Mouse (Mus musculus): ENCODE data around the gene Lbx1.

Lbx1 gene

GRCm38 (mm10) chr19:45235766-45236362 is at the start of gene Lbx1:
Lbx1 (minus strand) TSS chr19:45235812.
- DNase-seq (ENCODE audit: low spot score) = no peak

GRCm38 (mm10) chr19:45283302-45283701 is 47.7 kb upstream of the Lbx1 start:
- peak; percentile 55 for DNase-seq (ENCODE audit: low spot score)

DNA sequence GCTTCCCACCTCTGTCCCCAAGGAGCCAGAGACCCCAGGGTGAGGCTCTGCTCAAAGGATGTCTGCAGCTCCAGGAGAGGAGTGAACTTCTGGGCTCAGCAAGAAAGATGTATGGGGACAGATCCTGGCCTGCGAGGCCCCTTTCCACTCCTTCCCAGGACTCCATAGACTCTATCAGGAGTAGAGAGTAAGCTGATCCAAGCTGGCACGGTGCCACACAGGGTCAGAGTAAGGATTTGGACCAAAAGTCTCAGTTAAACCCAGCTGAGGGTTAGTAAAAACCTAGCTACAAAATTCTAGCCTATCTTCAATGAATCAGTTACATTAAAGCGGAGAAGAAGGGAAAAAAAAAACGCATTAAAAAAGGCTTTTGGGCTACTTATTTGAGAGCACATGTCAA is 40.6 kb upstream of the Lbx1 start:
- DNase-seq (ENCODE audit: low spot score) = no peak

GRCm38 (mm10) chr19:45271986-45272385 is 36.4 kb upstream of the Lbx1 start:
- DNase-seq (ENCODE audit: low spot score) = no peak

DNA sequence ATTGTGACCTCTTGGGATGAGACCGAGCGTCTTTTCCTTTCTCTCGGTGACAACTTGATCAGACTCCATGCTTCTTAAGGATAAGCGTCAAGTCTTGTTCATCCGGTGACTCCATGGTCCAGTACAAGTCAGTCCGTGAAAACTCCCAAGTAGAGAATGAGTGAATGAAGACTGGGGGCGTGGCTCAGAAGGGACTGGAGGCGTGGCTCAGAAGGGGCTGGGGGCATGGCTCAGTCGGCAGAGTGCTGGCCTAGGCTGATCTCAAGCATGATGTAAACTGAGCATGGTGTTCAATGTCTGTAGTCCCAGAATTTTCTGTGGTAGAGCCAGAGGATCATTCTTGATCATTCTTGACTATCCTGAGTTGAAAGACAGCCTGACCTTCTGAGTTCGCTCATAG is 27.4 kb upstream of the Lbx1 start:
- no peak for DNase-seq (ENCODE audit: low spot score)

GRCm38 (mm10) chr19:45257414-45258326 is 22.1 kb upstream of the Lbx1 start:
- no peak for DNase-seq (ENCODE audit: low spot score)

GRCm38 (mm10) chr19:45254806-45255205 is 19.2 kb upstream of the Lbx1 start:
- DNase-seq (ENCODE audit: low spot score) = no peak

DNA sequence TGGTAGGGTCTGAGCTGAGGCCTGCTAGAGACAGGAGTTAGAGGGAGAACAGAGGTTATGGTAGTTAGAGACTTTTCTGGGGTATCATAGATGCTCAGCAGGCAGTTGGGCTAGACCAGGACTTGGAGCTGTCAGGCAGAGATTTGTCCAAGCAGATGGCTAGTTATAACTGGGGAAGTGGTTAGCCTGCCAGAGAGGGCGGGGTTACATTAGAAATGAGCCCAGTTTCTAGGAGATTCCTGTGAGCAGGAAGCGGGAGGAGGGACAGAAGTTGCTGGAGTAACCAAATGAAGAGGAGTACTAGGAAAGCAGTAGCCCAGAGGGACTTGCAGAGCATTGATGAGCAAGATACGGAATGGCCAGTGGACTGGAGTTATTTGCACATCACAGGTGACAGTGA is 16.8 kb upstream of the Lbx1 start:
- DNase-seq (ENCODE audit: low spot score) = no peak

DNA sequence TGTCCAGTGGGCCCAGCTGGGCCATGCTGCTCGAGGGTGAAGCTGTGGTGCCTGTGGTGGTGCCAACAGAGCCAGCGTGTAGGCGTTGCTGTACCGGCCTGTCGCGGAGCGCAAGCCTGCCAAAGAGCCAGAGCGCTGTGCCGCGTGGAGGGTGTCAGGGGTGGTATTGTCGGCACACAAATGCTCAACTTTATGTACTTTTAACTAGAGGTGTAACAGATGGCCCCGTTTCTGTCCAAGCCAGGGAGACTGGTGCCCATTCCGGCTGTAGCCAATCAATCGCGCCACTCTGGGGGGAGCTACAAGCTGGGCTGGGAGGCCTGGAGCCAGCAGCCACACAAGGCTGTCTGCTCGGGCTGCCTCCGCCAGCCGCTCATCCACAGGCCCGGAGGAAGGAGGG is 13.1 kb upstream of the Lbx1 start:
- no peak for DNase-seq (ENCODE audit: low spot score)

- no peak for DNase-seq (ENCODE audit: low spot score)
These were observed 8.5 kb upstream of the Lbx1 start for GRCm38 (mm10) chr19:45243918-45244700.

DNA sequence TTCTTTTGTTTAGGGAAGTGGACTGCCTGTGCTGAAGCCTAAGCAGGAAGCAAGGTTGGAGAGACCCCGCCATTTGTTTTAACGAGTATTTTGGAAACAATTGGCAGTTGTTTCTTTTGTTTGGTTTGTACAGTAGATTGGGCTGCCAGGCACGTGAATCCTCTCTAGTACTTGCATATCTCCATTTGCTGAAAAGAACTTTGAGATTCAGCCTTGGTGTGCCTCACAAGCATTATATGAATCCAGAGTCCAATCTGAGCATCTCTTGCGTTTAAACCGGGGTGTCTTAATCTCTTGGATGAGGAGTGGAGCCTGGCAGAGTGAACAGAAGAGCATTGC is 7.6 kb upstream of the Lbx1 start:
- no peak for DNase-seq (ENCODE audit: low spot score)

- no peak for DNase-seq (ENCODE audit: low spot score)
These were observed 7.0 kb upstream of the Lbx1 start for GRCm38 (mm10) chr19:45242348-45243263.

DNA sequence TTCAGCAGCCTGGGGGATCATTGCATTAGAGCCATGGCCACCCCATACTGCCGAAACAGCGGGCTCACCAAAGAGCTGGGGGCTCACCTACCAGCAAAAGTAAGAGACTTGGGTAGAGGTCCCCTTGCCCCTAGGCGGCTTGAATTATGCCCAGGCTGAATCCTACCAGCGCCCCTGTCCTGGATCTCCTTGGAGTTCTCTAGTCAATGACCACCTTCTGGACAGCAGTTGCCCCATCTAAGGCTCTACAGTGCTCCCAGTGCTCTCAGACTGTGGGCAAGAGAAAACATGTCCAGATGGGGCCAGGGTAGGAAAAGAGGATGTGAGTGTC is 6.4 kb upstream of the Lbx1 start:
- no peak for DNase-seq (ENCODE audit: low spot score)

GRCm38 (mm10) chr19:45240026-45240425 is 4.4 kb upstream of the Lbx1 start:
- DNase-seq (ENCODE audit: low spot score) = no peak

DNA sequence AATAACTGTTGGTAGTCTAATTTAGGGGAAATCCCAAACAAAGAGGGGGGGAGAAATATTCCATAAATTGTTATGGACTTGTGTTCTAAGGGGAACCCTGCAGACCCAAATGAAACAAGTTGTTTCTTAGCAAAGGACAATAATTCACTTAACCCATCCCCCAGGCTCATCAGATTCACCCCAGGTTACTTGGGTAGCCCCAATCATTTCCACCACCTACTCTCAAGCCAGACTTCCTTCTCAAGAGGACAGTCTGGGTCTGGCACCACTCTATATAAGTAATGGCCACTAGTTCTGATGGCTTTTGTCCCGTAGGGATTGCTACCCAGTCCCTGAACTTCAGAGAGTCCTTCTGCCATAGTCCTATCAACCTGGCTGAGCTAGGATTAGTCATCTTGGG is 3.6 kb upstream of the Lbx1 start:
- DNase-seq (ENCODE audit: low spot score) = no peak

GRCm38 (mm10) chr19:45237665-45238209 is 2.1 kb upstream of the Lbx1 start:
- no peak for DNase-seq (ENCODE audit: low spot score)

DNA sequence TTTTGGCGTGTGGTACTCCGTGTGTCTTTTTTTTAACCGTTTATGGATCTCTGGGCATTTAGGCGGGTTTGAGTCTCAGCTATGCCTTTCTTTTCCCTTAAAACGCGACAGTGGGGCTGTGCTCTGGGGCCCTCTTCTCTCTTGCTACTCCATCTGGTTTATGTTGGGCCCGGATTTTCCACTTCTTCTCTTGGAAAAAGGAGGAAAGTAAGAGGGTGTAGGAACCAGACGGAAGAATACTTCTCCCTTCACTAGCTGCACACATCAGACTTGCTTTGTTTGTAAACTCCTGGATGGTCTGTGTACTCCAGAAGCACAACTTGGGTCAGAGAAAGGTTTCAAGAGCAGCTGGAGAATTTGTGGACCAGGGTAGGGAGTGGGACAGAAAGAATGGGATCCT is 1.5 kb upstream of the Lbx1 start:
- no peak for DNase-seq (ENCODE audit: low spot score)

DNA sequence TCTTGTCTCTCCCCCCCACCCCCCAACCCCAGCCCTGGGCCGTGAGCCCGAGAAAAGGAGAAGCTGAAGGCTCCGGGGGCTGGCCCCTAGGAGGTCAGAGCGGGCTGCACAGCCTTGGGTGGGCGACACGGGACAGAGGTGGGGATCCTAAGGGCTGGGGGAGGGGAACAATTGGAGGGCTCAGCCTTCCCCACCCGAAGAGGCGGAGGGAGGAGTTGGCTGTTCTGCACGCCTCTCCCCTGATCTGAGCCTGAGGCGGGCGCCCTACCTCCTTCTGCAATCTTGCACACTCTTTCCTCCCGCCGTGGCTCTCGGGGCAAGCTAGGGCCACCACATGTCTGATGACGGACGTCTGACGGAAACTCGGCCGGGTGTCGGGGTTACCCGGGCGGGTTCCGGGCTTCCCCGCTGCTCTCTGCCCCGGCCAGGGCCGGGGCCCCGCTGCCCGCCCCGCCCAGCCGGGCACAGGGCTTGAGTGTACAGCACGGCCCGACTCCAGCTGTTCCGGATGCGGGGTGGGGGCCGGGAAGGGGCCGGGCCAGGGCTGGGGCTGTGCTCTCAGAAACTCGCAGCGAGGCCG is 841 bp upstream of the Lbx1 start:
- DNase-seq (ENCODE audit: low spot score) = no peak

DNA sequence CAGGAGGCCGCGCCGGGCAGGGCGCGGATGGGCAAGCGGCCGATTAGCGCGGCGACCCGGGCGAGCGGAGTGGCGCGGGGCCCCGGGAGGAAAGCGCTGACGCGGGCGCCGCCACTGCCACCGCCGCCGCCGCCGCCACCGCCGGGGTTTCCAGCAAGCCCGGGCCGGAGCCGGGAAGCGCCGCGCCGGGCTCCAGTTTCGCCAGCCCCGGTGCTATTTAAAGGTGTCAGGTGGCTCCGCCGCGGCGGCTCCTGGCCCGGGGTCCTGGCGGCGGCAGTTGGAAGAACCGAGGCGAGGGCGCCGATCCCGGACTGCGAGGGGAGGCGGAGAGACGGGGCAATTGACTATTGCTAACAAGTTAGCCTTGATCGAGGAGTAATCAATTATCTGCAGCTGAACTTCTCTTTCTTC is 276 bp downstream of the Lbx1 start:
- no peak for DNase-seq (ENCODE audit: low spot score)

DNA sequence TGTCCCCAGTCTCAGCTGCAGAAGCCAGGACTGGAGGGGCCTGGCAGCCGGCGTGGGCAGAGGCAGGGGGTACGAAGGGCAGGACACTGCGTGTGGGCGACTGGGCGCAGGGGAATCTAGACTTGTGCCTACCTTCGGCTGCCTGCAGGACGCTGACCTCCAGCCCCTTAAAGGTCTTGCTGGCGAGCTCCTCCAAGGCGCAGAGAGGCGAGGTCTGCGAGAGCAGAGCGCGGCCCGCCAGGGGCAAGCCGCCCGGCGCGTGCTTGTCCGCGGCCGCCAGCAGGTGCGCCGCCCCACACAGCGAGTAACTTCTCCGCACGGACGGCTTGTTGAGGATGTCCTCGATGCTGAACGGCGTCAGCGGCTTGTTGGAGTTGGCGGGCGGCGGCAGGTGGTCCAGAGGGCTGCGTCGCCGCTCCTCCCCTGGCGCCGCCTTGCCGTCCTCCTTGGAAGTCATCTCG is 811 bp downstream of the Lbx1 start:
- DNase-seq (ENCODE audit: low spot score) = no peak

DNA sequence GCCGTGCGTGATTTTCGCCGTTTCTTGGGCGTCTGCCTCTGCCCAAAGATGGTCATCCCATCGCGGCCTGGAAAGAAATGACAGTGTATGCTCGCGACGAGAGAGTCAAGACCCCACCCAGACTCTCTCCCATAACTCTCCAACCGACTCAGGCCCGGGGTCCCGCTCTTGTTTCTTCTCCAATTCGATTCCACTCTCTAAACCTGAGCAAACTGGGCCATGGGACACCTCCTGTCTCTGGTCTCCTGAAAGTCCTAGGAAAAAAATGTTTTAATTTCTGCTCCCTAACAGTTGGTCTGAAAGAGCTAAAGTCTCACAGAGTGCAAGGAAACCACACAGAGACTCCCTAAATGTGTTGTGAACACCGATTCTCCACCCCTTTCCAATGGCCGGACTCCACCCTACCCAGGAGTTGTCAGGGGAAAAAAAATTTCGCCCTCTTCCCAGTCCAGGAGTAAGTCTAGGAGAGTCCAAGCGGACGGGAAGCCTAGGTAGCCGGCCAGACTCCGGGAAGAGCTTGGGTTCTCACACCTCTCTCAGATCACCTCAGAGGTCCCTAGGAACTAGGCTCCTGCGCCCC is 1.3 kb downstream of the Lbx1 start:
- no peak for DNase-seq (ENCODE audit: low spot score)

All from urinary bladder, postnatal 25 days (tissue).